Mouse (Mus musculus): Measurements from ENCODE around the gene Efhc1.
A peak's percentile ranks its signal among the peaks of the same experiment; 100 is the strongest.
"Not testable (repeated sequence)": the region's sequence is repeated elsewhere in the genome, so short reads cannot be mapped to it uniquely, and the experiment has no call there.

The Efhc1 gene

DNA sequence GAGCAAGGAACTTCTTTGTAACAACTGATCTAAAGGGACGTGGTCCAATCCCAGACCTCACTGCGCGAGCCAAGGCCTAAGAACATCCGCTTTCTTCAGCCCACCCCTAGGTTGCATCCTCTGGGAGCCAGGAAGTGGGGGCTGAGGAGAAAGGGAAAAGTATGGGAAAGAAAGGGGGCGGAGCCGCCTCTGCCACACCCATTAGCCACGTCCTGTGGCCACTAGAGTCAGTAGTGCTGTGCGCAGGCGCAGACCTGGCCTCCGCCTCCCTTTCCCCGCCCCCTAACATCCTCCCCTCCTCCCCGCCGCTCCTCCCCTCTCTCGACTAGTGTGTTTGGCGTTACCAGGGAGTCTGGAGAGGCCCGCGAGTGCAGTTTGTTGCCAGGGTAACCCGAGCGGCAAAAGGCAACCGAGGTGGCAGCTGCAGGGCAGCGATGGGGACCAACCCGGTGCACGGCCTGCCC, at the start of gene Efhc1:
TSS of gene Efhc1 (plus strand) at position 327 of the 464 bp plus-strand sequence.
- peak; percentile 96 for DNase-seq

GRCm38 (mm10) chr1:20905501-20906127, 45.8 kb upstream of the Efhc1 start:
- no peak for DNase-seq

GRCm38 (mm10) chr1:20906128-20906515, 45.3 kb upstream of the Efhc1 start:
- no peak for DNase-seq

GRCm38 (mm10) chr1:20908541-20908940, 42.9 kb upstream of the Efhc1 start:
- DNase-seq: no peak

DNA sequence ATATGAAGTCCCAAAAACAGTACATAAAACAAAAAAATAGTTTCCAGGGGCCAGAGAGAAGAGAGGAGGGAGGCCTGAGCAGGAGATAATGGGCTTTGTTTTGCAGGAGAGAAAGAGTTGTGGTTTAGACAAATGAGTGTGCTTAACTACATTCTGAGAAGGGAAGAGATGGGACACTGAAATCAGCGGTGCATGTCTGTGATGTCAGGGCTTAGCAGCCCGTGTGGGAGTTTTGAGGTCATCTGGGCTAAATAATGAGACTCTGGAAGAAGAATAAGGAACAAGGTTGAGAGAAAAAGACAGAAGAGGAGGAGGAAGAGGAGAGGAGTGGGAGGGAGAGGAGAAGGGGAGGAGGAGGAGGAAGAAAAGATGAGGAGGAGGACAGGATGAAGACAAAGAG, 39.3 kb upstream of the Efhc1 start:
- no peak for DNase-seq

DNA sequence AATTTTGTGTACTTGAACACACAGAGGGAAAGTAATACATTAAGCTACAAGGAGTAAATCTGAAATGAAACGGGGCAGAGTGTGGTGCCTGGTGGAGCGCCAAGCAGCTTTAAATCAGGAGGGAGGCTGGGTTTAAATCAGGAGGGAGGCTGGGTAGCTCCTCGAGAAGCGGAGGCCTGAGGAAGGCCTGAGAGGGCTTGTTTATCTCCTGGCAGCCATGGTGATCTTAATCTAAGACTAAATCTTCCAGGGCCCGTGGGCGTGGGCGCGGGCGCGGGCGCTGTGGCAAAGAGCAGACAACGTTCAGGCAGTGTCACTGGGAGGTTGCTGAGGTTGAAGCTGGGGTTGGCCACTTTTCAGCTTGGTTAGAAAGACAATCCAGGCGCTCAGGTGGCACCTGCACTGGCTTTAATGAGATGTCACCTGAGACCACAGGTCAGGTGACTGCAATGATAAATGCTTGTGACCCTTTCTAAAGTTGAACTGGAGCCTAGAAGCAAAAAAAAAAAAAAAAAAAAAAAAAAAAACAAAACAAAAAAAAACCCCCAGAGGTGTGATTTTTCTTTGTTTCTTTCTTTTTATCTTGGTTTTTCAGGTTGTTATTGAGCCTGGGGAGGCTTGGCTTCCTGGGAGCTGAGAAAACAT, 38.8 kb upstream of the Efhc1 start:
- DNase-seq: no peak

DNA sequence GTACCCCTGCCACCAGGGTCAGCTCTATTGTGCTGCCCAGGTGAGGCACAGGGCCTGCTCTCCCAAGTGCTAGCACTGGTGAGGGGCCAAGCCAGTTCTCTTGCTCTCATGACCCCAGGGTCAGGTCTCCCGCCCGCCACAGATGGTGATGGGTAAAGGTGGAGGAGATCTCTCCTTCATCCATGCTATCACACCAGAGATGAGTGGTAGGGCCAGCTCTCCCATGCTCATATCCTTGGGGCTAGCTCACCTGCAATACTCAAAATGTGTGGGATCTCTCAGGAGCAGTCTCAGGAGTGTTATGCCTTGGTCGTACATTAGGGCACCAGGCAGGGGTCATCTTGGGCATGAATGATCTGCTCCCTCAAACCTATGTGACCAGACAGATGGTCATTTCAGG, 36.7 kb upstream of the Efhc1 start:
- DNase-seq: no peak

DNA sequence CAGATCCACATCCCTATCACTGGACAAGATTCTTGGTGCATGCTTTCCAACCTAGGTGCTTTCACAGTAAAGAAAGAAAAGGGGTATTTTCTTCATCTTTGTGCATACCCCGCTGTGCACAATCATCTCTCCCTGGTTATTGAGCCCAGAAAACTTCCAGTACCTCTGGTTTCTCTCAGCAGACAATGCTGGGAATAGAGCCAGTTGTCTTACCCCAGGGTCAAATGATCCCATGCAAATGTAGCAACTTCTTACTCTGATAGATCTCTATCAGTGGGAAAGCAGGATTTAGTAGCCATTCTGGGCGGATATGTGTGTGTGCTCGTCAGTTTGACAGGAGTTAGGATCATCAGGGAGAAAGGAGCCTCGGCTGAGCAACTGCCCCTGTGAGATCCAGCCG, 35.8 kb upstream of the Efhc1 start:
- DNase-seq: no peak

- no peak for DNase-seq
These were observed 33.9 kb upstream of the Efhc1 start for GRCm38 (mm10) chr1:20917496-20918050.

DNA sequence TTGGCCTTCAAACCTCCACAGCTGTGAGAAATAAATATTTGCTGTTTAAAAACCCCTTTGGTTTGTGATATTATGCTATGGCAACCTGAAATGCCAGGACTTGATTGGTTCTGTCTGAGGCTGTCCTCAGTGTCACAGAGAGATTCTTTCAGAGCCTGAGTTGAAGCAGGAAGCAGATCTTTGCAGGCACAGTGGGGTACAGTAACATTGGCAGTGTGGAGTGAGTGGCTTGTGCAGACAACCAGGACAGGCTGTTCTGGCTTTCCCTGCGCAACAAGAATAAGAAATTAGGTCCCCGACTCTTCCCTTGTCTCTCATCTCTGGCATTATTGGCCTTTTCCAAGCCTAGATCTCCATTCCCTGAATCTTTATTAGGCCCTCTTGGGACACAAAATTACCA, 31.7 kb upstream of the Efhc1 start:
- no peak for DNase-seq

GRCm38 (mm10) chr1:20921081-20921528, 30.3 kb upstream of the Efhc1 start:
- DNase-seq: no peak

DNA sequence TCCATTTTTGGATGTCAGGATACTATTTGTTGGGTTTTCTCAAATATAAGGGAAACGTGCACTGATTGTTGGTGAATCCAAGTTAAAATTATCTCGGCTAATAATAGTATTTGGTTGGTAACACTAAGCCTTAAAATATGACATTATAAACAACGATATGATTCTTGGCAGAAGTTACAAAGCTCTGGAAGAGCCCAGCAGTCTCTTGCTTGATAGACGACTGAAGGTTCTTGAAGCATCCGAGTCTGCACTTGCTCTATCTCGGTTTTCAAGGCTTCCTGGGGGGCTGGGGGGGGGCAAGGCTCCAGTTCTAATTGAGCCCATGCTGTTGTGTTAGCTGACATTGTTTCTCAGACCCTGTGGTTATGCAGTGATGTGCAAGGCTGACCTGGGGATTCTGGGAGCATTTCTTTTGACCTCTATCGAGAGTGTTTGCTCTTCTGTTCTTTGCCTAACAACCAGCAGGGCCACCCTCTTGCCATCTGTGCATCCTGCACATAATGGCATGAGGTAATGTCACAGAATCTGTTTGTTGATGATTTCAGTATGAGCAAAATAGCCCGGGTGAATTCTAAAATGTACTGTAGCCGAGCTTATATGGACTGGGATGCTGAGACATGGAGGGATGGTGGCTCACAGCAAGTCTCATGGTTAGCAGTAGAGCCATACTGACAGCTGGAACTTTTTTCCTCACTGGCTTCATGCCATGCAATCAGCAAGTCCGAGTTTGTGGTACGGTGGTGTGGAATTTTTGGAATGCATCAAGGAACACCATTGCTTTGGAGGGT, 28.6 kb upstream of the Efhc1 start:
- peak; percentile 50 for DNase-seq

DNA sequence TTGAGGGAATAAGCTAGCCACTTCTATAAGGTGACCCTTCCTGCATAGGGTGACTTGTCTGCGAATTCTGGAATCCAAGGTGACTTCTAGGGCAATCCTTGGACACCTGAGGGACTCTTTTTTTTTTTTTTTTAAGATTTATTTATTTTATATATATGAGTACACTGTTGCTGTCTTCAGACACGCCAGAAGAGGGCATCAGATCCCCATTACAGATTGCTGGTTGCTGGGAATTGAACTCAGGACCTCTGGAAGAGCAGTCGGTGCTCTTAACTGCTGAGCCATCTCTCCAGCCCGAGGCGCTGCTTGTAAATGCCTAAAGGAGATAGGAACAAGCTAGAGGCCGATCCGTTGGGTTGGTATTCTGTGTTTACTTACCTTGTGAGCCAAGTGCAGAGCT, 26.1 kb upstream of the Efhc1 start:
- not testable (repeated sequence) for DNase-seq

DNA sequence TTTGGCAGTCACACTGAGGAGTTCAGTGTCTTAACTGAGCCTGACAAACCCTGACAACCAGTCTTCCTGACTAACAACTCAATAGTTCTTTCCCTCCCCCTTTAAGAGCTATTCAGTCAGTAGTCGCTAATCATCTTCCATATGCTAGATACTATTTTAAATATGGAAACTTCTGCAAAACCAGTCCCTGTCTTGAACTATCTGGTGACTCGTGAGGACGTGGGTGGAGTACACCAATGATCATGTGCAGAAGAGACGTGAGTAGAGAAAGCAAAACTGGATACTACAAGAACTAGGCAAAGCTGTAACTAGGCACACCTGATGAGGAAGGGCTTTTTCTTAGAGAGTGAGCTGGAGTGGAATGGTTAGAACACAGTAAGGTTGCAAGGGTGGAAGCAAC, 25.5 kb upstream of the Efhc1 start:
- no peak for DNase-seq

- no peak for DNase-seq
These were observed 25.1 kb upstream of the Efhc1 start for GRCm38 (mm10) chr1:20926376-20926775.

- DNase-seq: no peak
These were observed 22.9 kb upstream of the Efhc1 start for GRCm38 (mm10) chr1:20928487-20928886.

GRCm38 (mm10) chr1:20933457-20933856, 18.0 kb upstream of the Efhc1 start:
- peak; percentile 74 for DNase-seq

DNA sequence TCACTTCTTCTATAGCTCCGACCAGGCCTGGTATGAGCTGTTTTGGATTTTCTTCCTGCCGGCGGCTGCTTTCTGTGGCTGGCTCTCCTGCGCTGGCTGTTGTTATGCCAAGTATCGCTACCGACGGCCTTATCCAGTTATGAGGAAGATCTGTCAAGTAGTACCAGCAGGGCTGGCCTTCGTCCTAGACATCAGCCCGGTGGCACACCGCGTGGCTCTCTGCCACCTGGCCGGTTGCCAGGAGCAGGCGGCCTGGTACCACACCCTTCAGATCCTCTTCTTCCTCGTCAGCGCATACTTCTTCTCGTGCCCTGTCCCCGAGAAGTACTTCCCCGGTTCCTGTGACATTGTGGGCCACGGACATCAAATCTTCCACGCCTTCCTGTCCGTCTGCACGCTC, 16.3 kb upstream of the Efhc1 start:
- DNase-seq: peak; percentile 22

DNA sequence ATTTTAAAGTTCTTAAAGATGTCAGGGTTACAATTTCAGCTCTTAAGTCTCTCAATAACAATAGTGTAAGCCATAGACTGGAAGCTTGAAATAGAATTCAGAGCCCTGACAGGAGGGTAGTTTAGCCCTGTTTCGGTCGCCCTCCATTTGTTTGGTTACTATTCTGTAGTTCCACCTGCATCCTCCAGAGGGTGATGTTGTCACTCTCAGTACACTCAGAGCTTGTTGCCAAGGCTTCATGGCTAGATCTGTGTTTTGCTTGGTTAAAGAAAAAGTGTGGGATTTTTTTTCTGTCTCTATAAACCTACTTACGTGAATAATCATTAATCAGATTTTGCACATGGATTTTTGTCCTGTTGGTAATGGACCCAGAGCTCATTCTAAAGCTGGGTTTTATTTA, 12.4 kb upstream of the Efhc1 start:
- DNase-seq: peak; percentile 75

DNA sequence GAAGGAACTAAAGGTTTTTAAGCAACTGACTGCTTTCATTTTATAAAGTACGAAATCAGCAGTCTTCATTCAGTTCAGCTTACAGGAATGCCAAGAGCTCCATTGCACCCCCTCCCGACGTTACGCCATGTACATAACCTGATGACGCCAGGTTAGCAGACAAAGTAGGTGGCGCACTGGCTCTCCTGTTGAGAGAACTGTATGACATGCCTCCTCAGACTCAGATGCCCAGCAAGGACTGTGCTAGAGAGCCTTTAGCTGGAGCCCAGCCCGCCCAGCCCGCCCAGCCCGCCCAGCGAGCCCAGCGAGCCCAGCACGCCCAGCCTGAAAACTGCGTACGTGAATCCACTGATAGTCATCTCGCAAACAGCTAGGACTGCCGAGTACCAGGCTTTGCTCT, 11.3 kb upstream of the Efhc1 start:
- peak; percentile 66 for DNase-seq

DNA sequence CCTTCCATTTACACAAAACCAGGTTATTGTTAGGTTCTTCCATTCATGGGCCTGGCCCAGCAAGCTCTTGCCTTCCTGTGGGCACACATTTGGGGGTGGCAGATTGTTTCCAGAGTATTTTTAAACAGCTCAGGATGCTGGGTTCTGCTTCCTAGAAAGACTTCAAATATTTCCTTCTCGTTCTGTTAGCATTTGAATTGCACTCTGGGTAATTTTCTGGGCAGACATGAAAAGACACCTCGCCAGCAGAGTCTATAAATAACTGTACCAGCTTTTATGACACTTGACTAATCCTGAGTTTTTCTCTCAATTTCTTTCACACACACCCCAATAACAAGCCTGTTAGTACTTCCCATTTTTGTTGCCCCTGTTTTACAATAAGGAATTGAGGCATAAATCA, 10.1 kb upstream of the Efhc1 start:
- DNase-seq: no peak

GRCm38 (mm10) chr1:20941857-20942256, 9.6 kb upstream of the Efhc1 start:
- no peak for DNase-seq

DNA sequence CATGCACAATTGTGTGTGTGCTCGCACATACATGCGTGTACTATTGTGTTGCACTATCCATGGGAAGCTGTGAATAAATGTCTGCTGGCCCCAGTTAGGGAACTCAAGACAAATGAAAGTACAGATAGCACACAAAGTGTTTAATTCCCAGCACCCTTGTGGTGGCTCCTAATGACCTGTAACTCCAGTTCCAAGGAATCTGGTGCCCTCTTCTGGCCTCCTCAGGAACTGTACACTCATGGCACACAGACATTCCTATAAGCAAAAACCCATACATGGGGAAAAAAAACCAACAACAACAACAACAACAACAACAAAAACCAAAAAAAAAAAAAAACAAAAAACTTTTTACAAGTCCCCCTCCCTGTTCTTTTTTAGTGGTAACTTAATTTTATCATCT, 8.4 kb upstream of the Efhc1 start:
- no peak for DNase-seq

GRCm38 (mm10) chr1:20951799-20952198, 373 bp downstream of the Efhc1 start:
- no peak for DNase-seq
